Mouse (Mus musculus): Measurements from ENCODE around the gene Pgpep1l.
A peak's percentile ranks its signal among the peaks of the same experiment; 100 is the strongest.

Gene Pgpep1l

DNA sequence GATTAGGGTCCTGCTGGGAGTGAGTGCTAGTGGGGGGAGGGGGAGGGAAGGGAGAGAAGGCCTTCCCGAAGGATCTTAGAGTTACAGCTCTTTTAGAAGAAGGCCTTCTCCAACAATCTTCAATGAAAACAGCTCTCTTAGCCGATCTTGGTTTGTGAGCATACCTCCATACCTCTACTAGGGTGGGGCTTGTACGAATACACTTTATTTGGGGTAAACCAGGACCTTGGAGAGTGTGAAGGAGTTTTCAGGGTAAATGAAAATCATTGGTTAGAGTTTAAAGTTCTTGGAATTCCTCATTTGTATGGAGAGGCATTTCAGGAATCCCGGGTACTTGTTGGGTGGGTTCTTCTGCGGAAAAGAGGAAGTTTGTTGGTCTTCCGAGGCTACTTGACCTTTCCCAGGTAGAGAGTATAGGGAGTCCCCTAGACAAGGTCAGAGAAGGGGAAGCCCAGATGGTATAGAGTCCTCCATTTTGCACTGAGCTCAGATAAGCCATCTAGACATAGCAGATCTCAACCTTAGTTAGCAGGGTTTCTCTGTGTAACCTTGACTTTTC lies 4.4 kb downstream of the Pgpep1l start:
- no peak for DNase-seq (ENCODE audit: low spot score)

DNA sequence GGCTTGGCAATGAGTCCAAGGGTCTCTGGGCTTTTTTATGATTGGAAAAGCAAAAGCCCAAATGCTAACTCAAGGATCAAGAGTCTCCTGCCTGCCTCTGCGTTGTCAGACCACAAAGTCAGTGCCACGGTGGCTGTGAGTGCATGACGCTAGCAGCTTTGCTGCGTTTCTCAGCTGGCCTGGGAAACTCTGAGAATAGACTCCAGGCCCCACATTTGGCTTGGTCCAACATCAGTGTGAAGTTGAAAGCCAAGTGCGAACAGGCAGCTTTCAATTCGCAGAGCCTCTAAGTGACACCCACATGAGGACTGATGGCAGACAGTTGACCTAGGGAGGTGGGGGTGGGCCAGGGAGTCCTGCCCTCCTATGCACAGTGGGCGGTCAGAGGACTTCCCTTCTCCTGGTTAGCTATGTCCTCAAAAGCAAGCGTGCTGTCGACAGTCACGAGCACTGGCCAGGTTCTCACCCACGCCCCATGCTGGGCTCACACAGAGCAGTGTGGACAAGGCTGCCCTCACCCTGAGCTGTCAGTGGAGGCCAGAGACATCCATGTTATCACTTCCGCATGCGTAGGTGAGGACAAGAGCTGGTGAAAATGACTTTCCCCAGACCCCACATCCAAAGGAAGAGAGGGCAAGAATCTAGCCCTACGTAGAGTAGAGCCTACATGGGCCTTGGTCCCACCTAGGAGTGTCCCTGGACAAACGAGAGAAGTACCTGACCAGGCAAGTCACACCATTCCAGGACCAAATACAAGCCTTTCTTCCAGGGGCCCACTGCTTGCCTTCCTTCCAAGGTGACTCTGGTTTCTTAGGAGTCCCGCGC lies 5.5 kb downstream of the Pgpep1l start:
- DNase-seq (ENCODE audit: low spot score), result no peak

DNA sequence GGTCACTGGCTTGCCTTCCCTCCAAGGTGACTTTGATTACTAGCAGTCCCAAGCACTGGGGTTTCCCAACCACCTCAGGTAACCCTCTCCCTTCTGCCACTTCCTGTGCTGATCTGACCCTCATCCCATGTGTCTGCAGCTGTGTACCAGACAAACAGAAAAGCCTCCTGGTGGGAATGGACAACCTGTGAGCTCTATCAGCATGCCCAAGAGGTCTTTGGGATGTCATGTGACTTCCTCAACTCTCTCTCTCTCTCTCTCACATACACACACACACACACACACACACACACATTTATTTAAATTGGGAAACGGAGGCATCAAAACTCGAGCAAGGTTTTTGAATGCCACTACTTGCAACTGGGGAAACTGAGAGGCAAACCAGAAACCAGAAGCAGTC lies 6.3 kb downstream of the Pgpep1l start:
- no peak for DNase-seq (ENCODE audit: low spot score)

DNA sequence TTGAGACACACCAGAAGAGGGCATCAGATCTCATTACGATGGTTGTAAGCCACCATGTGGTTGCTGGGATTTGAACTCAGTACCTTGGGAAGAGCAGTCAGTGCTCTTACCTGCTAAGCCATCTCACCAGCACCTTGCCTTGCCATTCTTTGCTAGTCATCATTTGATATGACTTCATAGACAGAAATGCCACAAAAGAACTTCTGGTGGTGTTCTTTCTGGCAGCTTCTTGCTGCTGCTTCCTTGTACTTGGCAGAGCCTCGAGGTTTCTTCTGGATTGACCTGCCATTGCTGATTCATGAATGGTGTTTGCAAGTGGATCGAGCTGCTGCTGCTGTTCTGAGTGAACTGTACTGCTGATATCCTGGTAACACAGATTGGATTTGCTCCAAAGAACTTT lies 13.1 kb downstream of the Pgpep1l start:
- no peak for DNase-seq (ENCODE audit: low spot score)

DNA sequence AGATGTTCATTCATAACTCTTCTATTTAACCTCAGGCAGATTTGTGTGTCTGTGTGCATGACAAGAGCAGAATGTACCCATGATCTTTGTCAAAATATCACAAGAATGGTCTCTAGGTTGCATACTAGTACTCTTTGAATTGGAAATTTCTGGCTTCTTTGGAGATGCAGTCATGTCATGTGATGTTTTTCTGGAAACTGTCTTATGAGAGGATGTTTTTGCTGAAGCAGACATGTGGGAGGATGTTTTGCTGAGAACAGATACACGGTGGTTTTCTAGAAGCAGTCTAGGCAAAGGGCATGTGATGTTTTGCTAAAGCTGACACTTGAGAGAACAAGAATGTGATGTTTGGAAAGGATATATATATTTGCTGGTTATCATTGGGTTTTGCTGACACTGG lies 13.6 kb downstream of the Pgpep1l start:
- DNase-seq (ENCODE audit: low spot score), result no peak

DNA sequence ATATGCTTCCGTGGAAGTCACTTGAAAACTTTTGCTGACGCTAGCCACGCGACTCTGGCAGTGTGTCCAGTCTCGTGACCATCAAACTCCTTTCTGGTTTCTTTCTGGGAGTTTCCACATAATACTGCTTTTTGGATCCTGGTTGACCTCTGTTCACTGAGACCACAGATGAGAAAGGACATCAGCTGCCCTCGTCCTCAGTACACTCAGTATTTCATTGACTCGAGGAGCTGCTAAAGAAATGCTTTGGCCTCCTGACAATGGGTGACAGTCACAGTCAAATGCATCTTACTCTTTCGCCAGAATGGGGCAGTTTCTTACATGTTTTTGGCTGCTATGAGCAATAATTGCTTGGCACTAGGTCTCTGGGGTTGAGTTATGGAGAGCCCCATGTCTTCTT lies 17.8 kb downstream of the Pgpep1l start:
- DNase-seq (ENCODE audit: low spot score), result no peak

DNA sequence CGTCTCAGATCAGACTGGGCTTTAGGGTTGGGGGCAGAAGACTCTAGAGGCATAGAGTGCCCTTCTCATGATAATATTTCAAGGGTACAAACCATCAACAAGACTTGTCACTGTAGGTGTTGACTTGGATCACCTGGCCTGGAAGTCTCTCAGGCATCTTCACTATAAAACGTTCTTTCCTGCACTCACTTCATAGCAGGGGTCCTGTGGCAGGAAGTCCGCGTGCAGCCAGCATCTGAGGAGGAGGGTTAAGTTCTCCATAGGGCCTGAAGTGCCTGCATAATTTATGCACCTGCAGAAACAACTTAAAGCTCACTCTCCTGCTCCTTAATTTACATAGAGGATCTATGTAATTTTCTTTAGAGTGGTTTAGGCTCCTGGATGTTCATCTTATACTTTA lies 18.4 kb downstream of the Pgpep1l start:
- DNase-seq (ENCODE audit: low spot score), result no peak

DNA sequence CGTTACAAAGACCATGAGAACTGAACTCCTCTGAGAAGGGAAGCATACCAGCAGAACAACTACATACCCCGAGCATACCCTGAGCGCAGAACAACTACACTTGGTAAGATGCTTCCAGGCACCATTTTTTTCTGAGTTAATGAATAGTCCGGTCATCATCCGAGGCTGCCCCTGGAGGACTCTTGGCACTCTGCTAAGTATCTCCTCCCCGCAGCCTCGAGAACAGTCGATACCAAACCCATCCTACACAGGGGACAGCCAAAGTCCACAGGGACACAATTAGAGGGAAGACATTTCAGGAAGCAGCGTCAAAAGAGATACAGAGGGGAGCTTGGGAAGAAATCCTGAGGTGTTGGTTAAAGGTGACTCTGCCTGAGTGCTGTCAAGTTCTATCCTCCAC lies 22.8 kb downstream of the Pgpep1l start:
- DNase-seq (ENCODE audit: low spot score), result no peak

DNA sequence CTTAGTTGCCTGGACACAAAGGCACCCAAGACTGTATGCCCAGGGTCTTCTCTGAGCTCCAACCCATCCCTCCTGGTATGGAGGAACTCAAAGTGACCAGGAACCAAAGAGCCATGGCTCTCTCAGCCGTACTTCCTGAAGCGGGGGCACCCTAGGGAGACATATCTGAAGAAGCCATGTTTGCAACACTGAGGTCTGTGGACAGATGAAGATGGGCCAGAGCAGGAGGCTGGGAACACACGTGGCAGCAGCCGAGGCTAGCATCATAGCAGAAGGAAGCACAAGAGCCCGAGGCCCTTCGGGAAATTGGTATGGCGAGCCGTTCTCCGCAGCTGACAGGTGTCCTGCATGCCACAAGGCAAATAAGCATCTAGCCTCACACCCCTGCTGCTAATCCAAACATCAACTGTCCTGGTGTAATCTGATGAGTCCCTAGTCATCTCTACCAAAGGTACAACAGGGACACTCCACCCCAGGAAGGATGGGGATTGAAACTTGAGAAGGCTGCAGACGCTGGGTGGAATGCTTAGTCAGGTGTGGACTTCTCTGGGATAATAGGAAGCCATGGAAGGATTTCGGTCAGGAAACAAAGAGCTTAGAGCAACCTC lies 24.7 kb downstream of the Pgpep1l start:
- no peak for DNase-seq (ENCODE audit: low spot score)

DNA sequence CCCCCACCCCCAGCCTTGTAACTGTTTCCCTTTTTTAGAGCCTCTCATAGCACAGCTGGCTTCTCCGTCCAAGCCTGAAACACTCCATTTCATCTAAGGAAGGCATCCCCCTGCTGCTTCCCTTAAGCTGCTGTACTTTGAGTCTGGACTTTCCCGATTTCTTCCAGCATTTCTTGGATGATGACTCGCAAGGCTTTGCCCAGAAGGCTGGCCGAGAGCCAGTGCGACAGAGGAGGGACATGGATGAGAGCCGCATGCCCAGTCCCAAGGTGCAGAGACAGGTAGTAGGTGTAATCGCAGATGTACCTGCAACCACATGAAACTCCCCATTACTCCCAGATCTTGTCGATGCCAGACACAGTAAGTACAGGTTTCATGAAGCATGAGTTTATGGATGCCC lies 27.2 kb downstream of the Pgpep1l start:
- no peak for DNase-seq (ENCODE audit: low spot score)

DNA sequence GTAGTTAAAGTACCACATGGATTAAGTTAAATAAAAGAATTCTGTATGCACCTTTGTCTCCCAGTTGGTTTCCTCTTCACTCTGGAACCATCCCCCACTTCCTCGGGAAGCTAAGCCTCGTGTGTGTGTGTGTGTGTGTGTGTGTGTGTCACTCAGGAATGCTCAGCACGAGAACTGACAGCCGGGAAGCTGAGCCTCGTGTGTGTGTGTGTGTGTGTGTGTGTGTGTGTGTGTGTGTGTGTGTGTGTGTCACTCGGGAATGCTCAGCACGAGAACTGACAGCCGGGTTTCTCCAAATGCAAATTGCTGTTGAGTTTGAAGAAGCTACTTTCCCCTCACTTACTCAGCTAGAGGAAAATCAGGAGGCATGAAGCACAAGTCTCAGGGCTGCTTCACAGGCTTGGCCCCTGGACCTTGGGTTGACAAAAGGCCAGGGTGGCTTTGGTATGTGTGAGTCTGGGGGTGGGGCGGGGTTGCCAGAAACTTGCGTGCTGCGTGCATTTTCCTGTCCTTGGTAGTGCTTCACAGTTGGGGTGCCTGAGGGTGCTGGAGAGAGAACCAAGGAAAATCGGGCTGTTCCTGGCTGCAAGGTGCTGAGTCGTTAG lies 30.3 kb downstream of the Pgpep1l start:
- DNase-seq (ENCODE audit: low spot score), result no peak

DNA sequence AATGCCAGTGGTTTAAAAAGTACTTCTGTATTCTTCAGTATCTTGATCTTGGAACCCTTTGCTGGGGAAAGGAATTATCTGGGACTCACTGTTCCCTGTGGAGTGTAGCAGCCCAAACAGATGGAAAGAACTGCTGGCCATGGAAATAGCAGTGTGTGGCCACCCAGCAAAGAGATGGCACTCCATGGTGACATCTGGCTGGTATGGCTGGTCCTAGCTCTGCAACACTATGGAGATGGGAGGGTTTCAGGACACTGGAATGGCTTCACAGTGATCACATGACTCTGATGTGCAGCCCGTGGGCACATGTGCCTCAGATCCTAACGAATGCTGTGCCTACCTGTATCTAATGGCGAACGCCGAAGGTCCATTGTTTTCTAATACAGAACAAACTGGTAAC lies 31.5 kb downstream of the Pgpep1l start:
- no peak for DNase-seq (ENCODE audit: low spot score)

DNA sequence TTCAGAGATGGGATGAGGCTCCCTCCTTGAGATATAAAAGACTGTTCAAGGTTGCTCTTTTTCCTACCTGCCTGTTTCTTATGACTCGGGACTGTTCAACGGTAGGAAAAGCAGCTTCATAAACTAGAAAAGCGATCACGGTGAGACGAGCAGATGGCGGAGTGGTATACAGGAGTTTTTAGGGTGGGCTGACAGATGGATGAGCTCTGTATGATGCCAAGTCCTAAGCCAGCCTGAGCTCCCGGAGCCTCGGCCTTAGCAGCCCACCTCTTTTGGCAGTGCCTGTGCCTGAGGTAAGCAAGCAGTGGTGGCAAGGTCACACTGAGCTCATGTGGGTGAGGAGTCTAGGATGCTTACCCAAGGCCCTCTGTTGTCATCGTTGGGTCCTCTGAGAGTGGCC lies 33.2 kb downstream of the Pgpep1l start:
- no peak for DNase-seq (ENCODE audit: low spot score)

DNA sequence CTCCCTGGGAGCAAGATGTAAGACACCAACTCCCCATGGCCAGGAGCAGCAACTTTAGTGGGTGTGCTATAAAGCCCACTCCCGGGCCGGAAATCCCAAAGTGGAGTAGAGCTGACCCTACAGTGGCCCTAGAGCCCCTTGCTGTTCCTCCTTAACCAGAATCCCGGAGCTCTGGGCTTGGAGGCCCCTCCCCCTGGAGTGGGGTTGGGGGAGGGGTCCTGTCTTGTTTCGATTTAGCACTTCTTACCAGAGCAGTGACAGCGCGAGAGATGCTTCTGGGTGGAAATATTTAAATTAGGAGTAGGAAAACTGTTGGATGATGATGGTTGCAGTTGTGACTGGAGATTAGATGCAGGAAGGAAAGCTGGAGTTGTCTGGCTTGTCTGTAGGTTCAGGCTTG lies 35.5 kb downstream of the Pgpep1l start:
- no peak for DNase-seq (ENCODE audit: low spot score)

DNA sequence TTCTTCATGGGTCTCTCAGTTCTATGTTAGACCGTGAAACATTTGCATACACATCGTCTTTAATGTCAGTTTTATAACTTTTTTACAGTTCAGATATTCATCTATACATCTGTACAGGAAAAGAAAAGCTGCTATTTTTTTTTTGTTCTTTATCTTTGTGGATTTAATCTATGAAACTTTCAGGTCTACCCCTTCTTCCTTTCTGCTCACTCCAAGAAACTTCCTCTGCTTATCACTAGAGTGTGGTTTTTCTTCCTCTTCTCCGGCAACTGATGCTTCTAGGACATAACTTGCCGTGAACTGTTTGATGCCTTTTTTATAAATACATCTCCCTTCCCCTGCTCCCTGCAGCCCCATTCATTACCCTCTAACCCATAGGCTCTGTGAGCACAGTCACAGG lies 36.4 kb downstream of the Pgpep1l start:
- no peak for DNase-seq (ENCODE audit: low spot score)

DNA sequence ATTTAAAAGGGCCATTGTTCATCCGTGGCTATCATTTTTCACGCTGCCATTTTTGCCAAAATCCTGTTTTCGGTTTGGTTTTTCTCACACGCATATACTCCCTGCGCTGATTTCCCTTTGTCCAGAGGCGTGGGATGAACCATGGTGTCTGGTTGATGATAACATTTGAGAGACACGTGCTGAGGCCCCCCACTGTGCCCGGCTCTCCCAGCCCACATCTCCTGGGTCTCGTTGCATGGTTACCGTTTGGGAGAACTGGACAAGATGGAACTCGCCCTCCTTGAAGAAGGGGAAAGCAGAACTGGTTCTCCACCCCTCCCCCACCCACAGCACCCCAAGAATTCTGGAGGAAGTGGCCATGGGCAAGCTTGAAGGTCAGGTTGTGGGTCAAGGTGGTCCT lies 37.0 kb downstream of the Pgpep1l start:
- no peak for DNase-seq (ENCODE audit: low spot score)

DNA sequence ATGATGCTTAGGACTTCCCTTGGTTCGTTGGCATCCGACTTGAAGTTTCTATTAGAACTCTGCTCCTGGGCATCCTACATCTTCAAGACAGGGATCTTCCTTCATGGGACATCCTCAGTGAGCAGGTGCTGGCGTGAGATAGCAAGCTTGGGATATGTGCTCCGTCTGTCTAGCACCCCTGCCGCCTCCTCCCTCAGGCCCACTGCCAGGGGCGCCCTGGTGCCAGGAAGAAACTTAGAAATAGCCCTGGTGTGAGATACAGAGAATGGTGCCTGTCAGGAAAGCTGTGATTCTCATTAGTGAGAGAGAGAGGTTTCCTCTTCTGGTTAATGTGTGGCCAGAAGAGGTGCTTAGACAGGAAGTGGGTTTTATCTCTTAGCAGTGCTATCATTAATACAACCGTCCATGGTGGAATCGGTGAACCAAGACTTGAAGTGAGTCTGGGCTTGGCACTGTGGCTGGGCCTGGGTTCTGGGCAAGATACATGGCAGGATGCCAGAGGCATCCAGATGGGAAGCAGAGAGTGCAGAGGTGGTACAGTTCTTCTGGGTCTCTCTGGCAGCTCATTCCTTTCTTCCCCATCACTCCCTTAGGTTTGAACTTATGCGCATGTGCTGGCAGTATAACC lies 38.5 kb downstream of the Pgpep1l start:
- DNase-seq (ENCODE audit: low spot score), result no peak

DNA sequence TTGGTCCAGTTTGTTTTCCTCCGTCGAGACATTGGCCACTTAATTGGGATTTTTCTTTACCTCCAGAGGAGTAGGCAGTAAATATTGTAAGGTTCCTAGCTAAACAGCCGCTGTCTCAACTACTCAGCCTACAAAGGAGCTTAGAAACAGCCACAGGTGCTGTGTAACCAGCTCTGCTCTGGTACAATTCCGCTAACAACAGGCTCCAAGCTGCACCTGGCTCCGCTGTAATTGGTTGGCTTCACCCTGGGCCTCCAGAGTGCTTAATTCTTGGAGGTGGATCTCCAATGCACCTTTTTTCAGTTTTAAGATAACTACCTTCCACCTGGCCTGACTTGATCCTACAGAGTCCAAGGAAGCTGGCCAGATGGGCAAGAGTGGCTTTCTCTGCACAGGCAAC lies 40.0 kb downstream of the Pgpep1l start:
- no peak for DNase-seq (ENCODE audit: low spot score)

DNA sequence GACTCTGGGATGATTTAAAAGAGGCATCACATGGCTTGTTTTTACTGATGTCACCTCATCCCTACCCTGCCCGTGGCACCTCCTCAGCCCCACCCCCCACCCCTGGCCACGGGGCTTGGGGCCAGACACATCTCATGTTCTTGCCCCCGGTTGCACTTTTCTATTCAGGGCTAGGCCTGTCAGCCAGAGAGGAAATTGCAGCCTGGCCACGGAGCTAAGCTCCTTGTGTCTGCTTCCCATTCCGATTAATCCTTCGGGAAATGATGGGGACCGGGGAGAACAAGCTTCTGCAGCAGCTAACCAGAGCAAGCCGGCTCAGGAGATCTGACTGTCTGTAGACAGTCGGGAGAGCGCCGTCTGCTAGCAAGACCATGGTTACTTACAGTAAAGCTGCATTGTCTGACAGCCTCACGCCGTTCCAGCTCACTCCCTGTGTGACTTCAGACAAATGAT lies 40.7 kb downstream of the Pgpep1l start:
- no peak for DNase-seq (ENCODE audit: low spot score)

DNA sequence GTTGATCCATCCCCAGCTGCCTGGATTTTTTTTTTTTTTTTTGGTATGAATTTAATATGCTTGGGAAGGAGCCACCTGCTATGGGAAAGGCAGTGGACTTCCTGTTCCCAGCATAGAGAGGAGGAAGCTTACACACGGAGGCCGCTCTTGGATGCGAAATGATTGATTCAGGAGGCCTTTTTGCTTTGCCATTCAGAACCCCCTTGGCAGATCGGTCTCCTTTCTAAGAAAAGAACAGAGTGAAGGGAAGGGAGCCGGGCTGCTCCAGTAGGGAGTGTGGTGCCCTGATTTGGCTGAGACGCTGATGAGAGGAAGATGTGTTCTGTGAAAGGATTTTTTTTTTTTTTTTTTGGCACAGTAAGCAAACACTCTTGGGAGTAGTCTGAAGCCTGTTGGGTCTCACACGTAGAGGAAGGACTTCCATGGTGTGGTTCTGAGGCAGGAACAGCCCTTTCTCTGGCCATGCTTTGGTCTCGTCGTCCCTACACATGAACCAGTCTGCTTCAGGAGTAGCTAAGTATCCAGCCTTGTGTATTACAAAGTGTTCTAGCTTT lies 42.3 kb downstream of the Pgpep1l start:
- no peak for DNase-seq (ENCODE audit: low spot score)

DNA sequence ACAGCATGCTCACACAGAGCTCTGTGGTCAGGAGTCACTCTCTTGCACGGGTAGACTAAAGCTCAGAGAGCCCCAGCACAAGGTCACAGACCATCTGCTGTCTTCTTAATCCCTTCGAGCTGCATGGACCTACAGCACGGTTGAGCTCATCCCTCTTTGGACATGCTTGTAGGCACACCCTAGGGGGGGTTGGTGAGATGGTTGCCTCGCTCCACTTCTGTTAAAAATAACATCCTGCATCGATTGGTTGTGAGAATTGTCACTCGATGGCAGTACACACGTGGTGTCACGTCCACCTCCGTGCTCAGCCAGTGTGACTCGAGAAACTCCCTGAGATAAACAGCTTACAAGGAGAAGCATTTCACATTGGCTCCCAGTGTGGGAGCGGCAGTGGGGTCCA lies 45.2 kb downstream of the Pgpep1l start:
- no peak for DNase-seq (ENCODE audit: low spot score)

DNA sequence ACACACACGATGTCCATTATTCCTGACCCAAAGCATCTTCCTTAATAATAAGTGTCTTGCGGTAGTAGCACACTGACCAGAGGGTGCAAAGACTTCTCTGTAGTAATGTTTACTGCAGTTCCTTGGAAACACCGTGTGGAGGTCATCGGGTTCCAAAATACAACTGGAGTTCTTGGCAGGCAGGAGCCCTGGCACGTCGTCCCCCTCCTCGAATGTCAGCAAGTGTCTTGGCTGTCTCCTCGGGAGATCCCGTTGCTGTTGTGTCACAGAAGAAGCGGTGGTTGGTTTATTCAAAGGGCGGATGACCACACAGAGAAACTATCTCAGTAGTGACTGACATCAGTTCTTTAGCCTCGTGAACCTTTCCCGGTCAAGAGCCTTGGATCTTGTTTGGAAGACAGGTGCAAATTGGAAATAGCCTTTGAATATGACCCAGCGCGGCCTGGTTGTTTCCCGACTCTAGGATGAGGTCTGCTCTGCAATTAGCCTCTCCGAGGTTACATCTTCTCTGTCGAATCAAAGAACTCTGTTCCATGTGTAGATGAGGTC lies 48.4 kb downstream of the Pgpep1l start:
- DNase-seq (ENCODE audit: low spot score), result peak; percentile 22
